Mouse (Mus musculus): ENCODE results near the gene Dop1b. TPM values are rescaled to one million over a fixed set of nuclear protein-coding genes. Genes with fewer than 3 reads are reported as not detected.
"Not testable (repeated sequence)": the region's sequence is repeated elsewhere in the genome, so short reads cannot be mapped to it uniquely, and the experiment has no call there.

Dop1b gene
- polyA plus RNA-seq, 1 experiment from 2014 or later, result 21.6 TPM

DNA sequence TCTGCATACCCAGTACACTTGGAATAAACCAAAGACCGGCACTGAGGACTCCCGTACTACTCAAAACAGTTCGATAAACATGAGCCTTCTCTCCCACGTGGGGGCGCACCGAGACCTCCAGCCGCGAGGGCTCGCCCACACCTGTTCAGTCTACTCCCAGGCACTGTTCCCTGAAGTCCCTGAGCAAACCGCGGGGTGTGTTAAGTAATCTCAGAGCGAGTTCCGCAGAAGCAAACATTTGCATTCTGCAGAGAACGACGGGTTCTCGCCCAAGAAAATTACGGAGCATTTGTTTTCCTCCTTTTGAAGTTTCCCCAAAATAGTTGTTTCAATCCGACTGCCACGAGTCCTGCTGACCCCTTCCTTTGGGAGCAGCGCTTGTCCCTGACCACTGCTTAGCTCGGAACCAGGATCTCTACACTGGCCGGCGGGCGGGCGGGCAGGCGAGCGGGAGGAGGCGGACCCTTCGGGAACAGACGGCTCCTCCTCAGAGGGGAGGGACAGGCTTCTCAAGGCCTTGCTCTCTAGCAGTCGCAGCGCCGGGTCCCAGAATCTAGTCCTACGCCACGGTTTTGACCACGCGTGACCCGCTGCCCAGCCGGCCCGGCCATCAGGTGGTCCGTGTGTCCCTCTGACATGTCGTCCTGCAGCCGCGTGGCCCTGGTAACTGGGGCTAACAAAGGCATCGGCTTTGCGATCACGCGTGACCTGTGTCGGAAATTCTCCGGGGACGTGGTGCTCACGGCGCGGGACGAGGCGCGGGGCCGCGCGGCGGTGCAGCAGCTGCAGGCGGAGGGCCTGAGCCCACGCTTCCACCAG lies 28.8 kb upstream of the Dop1b start, which contains the start of gene Cbr3:
Gene Cbr3, plus strand, starts transcription at position 527 of the 819 bp plus-strand sequence.
- H3K36me3 ChIP-seq (ENCODE audit: control insufficient read depth, insufficient read depth), result no peaks in the 10 kb centered on the region
- no peak within 1 kb of the TSS for H3K9ac ChIP-seq (ENCODE audit: low read depth, low read length)
- no peaks in the 10 kb centered on the region for H3K9me3 ChIP-seq (replicated peaks; ENCODE audit: control insufficient read depth, low read length)
- H3K4me1 ChIP-seq (ENCODE audit: control insufficient read depth, low read depth, low read length), result peaks cover 7% of the 10 kb centered on the region
- H3K4me3 ChIP-seq (ENCODE audit: low read depth, low read length), result peak within 1 kb of the TSS; percentile 51
- H3K4me2 ChIP-seq (ENCODE audit: low read depth, low read length), result peak within 1 kb of the TSS; percentile 70
- under 1% methylated on average over 63 of the region's 63 CpGs for WGBS (ENCODE audit: insufficient replicate concordance)
- H3K27ac ChIP-seq (ENCODE audit: low read length), result no peak within 1 kb of the TSS
- peak; percentile 70 for ATAC-seq (ENCODE audit: low read depth)
- H3K27me3 ChIP-seq (ENCODE audit: control insufficient read depth, insufficient read depth, low read depth, low read length), result peaks cover 50% of the 10 kb centered on the region

DNA sequence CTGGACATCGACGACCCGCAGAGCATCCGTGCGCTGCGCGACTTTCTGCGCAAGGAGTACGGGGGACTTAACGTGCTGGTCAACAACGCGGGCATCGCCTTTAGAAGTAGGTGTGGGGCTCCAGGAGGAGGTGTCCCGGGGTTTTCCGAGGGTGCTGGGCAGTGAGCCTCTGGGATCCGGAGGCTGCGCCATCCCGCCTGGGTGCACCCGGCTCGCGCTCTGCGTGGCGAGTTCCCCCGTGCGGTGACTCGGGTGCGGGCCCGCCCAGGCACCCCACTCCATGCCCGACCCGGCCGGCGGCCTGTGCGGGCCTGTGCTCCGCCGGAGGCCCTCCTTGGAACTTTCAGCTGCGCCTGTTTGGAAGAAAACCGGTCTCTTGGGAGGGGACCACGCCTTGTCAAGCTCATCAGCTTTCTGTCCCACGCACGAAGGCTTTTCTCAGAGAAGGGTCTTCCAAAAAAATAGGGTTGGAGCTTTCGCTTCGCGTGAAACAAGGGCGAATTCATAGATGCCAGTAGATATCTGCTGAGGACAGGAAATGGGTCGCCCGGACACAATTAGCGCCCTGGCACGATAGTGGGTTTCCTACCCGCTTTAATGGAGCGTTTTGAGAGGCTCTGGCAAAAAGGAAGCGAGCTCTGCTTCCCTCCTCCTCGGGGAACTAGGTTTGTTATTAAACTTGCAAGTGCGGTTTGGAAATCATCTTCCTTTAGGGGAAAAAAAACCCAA lies 28.0 kb upstream of the Dop1b start:
- Histone ChIP-seq H3K36me3 (ENCODE audit: control insufficient read depth, insufficient read depth) (no peaks in the 10 kb centered on the region), H3K27me3 (ENCODE audit: control insufficient read depth, insufficient read depth, low read depth, low read length) (peaks cover 50% of the 10 kb centered on the region), H3K4me3 (ENCODE audit: low read depth, low read length) (peak overlapping the region; percentile 51), H3K4me1 (ENCODE audit: control insufficient read depth, low read depth, low read length) (peaks cover 7% of the 10 kb centered on the region), H3K4me2 (ENCODE audit: low read depth, low read length) (peak overlapping the region; percentile 70), H3K9me3 (replicated peaks; ENCODE audit: control insufficient read depth, low read length) (no peaks in the 10 kb centered on the region), H3K27ac (ENCODE audit: low read length) (no peak overlapping the region), H3K9ac (ENCODE audit: low read depth, low read length) (no peak overlapping the region)
- under 1% methylated on average over 53 of the region's 53 CpGs for WGBS (ENCODE audit: insufficient replicate concordance)
- ATAC-seq (ENCODE audit: low read depth), result no peak

DNA sequence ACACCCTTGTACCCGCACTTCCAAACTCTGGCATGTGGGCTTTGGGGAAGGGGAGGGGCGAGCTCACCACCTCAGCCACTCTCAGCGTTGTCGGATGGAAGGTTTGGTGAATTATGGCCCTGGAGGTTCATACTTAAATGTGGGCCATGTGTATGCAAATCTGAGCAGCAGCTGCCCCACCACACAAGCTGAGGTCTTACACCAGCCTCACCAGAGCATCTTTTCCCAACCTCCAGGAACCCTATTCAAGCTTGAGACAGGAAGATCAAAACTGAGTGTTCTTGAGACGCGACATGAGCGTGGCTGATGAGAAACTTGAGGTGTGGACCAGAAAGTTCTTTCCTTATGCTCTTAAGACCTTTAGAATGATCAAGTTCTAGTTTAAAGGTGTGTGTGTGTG lies 27.3 kb upstream of the Dop1b start:
- no peak for ATAC-seq (ENCODE audit: low read depth)
- Histone ChIP-seq H3K27ac (ENCODE audit: low read length) (no peak overlapping the region), H3K4me2 (ENCODE audit: low read depth, low read length) (no peak overlapping the region), H3K9ac (ENCODE audit: low read depth, low read length) (no peak overlapping the region), H3K9me3 (replicated peaks; ENCODE audit: control insufficient read depth, low read length) (no peaks in the 10 kb centered on the region), H3K27me3 (ENCODE audit: control insufficient read depth, insufficient read depth, low read depth, low read length) (peaks cover 50% of the 10 kb centered on the region), H3K4me3 (ENCODE audit: low read depth, low read length) (no peak overlapping the region), H3K4me1 (ENCODE audit: control insufficient read depth, low read depth, low read length) (peaks cover 7% of the 10 kb centered on the region), H3K36me3 (ENCODE audit: control insufficient read depth, insufficient read depth) (no peaks in the 10 kb centered on the region)
- 37% methylated on average over 7 of the region's 7 CpGs for WGBS (ENCODE audit: insufficient replicate concordance)

DNA sequence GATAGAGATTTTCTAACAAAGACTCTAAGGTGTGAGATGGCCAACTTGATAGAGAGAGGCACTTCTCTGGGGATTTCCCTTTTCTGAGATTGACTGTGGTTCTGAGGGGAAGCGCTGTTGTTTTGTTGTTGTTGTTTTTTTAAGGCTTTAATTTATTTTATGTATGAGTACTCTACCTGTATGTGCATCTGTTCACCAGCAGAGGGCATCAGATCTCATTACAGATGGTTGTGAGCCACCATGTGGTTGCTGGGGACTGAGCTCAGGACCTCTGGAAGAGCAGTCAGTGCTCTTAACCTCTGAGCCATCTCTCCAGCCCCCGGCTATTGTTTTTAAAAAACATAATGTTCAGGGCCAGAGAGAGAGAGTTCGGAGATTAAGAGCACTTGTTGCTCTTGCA lies 25.9 kb upstream of the Dop1b start:
- not testable (repeated sequence) for H3K4me2 ChIP-seq (ENCODE audit: low read depth, low read length); H3K4me3 ChIP-seq (ENCODE audit: low read depth, low read length); H3K27ac ChIP-seq (ENCODE audit: low read length); H3K36me3 ChIP-seq (ENCODE audit: control insufficient read depth, insufficient read depth); H3K9me3 ChIP-seq (replicated peaks; ENCODE audit: control insufficient read depth, low read length); ATAC-seq (ENCODE audit: low read depth); H3K9ac ChIP-seq (ENCODE audit: low read depth, low read length); H3K4me1 ChIP-seq (ENCODE audit: control insufficient read depth, low read depth, low read length)
- 72% methylated on average over 3 of the region's 3 CpGs for WGBS (ENCODE audit: insufficient replicate concordance)
- H3K27me3 ChIP-seq (ENCODE audit: control insufficient read depth, insufficient read depth, low read depth, low read length), result peaks cover 48% of the 10 kb centered on the region

DNA sequence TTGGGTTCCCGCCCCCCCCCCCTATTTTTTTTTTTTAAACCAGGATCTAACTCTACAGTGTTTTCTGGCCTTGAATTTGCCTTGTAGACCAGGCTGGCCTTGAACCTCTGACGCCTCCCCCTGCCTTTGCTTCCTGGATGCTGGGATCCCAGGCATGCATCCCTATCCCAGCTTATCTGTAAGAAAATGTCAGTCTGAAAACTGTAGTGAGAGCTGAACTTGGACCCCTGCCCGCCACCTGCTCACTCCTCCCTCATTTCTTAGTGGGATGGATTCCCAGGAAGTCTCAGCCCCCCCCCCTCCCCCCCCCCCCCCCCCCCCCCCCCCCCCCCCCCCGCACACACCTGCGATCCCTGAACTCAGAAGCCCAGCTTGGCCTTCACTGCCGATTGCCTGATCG lies 25.3 kb upstream of the Dop1b start:
- H3K4me1 ChIP-seq (ENCODE audit: control insufficient read depth, low read depth, low read length), result peaks cover 7% of the 10 kb centered on the region
- WGBS (ENCODE audit: insufficient replicate concordance), result 80% methylated on average over 5 of the region's 7 CpGs
- no peak overlapping the region for H3K27ac ChIP-seq (ENCODE audit: low read length)
- no peak for ATAC-seq (ENCODE audit: low read depth)
- peaks cover 42% of the 10 kb centered on the region for H3K27me3 ChIP-seq (ENCODE audit: control insufficient read depth, insufficient read depth, low read depth, low read length)
- H3K9ac ChIP-seq (ENCODE audit: low read depth, low read length), result no peak overlapping the region
- no peaks in the 10 kb centered on the region for H3K9me3 ChIP-seq (replicated peaks; ENCODE audit: control insufficient read depth, low read length)
- H3K4me3 ChIP-seq (ENCODE audit: low read depth, low read length), result no peak overlapping the region
- H3K4me2 ChIP-seq (ENCODE audit: low read depth, low read length), result no peak overlapping the region
- H3K36me3 ChIP-seq (ENCODE audit: control insufficient read depth, insufficient read depth), result no peaks in the 10 kb centered on the region

DNA sequence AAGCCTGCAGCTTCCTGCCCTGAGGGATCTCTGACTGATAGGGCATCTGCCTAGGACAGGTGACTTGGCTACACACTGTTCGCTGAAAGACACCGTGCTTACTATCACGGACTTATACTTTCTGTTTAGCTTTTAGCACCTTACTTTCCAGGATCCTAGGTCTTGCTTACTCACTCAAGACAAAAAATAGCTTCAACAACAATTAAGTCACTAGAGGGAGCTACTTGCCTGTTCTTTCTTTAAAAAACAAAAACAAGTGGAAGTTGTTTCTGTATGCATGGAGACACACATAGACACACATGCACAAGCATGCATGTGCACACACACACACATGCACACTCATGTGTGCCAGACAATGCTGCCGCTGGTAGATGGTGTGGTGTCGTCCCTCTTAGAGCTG lies 24.8 kb upstream of the Dop1b start:
- H3K27ac ChIP-seq (ENCODE audit: low read length), result no peak overlapping the region
- ATAC-seq (ENCODE audit: low read depth), result no peak
- no peak overlapping the region for H3K9ac ChIP-seq (ENCODE audit: low read depth, low read length)
- H3K27me3 ChIP-seq (ENCODE audit: control insufficient read depth, insufficient read depth, low read depth, low read length), result peaks cover 36% of the 10 kb centered on the region
- H3K9me3 ChIP-seq (replicated peaks; ENCODE audit: control insufficient read depth, low read length), result no peaks in the 10 kb centered on the region
- H3K4me3 ChIP-seq (ENCODE audit: low read depth, low read length), result no peak overlapping the region
- 29% methylated on average over 5 of the region's 5 CpGs for WGBS (ENCODE audit: insufficient replicate concordance)
- peaks cover 7% of the 10 kb centered on the region for H3K4me1 ChIP-seq (ENCODE audit: control insufficient read depth, low read depth, low read length)
- no peaks in the 10 kb centered on the region for H3K36me3 ChIP-seq (ENCODE audit: control insufficient read depth, insufficient read depth)
- H3K4me2 ChIP-seq (ENCODE audit: low read depth, low read length), result 0 out of 2 replicates have a peak overlapping the region, but pooled peaks have one; percentile 3

DNA sequence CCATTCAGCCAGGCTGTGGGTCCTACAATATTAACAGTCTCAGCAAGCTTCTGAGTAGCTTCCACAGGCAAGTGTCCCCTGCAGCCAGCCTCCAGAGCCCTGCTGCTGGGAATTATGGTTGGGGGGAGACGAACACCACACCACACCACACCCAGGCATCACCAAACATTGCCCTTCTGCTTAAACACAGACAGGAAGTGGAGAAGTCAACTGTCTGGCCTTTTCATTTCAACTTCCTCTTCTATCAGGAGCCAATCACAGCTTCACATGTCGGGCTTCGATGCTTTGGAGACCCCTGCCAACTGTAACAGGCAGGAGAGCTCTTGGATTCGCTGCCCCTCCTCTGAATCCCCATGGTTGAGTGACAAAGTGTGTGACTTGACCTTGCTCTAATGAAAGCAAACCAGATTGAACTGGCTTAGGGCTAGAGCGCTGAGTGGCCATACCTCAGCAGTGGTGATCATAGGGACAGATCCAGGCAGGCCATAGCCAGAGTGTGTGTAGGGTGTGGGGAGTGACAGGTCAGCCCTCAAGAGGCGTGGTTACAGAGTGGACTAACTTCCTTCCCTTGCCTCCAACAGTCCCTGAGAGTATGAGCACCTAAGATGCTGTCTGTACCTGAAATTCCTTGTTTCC lies 20.4 kb upstream of the Dop1b start:
- ATAC-seq (ENCODE audit: low read depth), result no peak
- H3K4me1 ChIP-seq (ENCODE audit: control insufficient read depth, low read depth, low read length), result no peaks in the 10 kb centered on the region
- H3K27me3 ChIP-seq (ENCODE audit: control insufficient read depth, insufficient read depth, low read depth, low read length), result no peaks in the 10 kb centered on the region
- WGBS (ENCODE audit: insufficient replicate concordance), result 43% methylated on average over 6 of the region's 6 CpGs
- no peak overlapping the region for H3K9ac ChIP-seq (ENCODE audit: low read depth, low read length)
- H3K9me3 ChIP-seq (replicated peaks; ENCODE audit: control insufficient read depth, low read length), result no peaks in the 10 kb centered on the region
- no peak overlapping the region for H3K27ac ChIP-seq (ENCODE audit: low read length)
- H3K4me3 ChIP-seq (ENCODE audit: low read depth, low read length), result no peak overlapping the region
- H3K36me3 ChIP-seq (ENCODE audit: control insufficient read depth, insufficient read depth), result no peaks in the 10 kb centered on the region
- H3K4me2 ChIP-seq (ENCODE audit: low read depth, low read length), result no peak overlapping the region

DNA sequence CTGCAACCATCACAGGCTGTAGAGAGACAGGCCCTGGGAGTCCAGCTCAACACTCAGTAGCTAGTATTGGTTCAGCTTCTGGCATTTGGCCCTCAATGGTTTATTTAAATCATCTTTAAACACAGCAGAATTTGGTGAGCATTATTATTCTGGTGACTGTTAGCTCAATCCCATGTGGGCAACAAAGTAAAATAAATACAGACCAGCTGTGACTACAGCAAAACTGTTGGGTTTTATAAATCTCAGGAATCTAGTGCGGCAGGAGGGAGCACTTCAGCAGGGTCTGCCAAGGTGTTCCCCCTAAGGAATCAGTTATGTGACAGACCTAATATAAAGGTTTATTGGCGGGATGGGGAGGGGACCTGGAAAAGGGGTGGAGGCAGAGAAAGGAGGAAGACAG lies 19.0 kb upstream of the Dop1b start:
- Histone ChIP-seq H3K27ac (ENCODE audit: low read length) (no peak overlapping the region), H3K9me3 (replicated peaks; ENCODE audit: control insufficient read depth, low read length) (no peaks in the 10 kb centered on the region), H3K9ac (ENCODE audit: low read depth, low read length) (no peak overlapping the region), H3K4me2 (ENCODE audit: low read depth, low read length) (no peak overlapping the region), H3K4me1 (ENCODE audit: control insufficient read depth, low read depth, low read length) (no peaks in the 10 kb centered on the region), H3K27me3 (ENCODE audit: control insufficient read depth, insufficient read depth, low read depth, low read length) (no peaks in the 10 kb centered on the region), H3K4me3 (ENCODE audit: low read depth, low read length) (no peak overlapping the region), H3K36me3 (ENCODE audit: control insufficient read depth, insufficient read depth) (no peaks in the 10 kb centered on the region)
- 56% methylated on average over 2 of the region's 2 CpGs for WGBS (ENCODE audit: insufficient replicate concordance)
- no peak for ATAC-seq (ENCODE audit: low read depth)

DNA sequence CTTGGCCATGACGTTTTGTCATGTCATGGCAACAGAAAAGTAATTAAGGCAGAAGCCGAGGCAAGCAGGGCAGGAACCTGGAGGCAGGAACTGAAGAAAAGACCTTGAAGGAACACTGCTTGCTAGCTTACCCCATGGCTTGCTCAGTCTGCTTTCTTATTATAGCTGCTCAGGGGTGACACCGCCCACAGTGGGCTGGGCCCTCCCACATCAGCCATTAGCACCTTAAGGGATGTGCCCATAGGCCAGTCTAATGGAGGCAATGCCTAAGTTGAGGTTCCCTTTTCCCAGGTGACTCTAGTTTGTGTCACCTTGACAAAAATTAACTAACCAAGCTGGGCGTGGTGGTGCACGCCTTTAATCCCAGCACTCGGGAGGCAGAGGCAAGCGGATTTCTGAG lies 4.6 kb upstream of the Dop1b start:
- Histone ChIP-seq H3K27me3 (ENCODE audit: control insufficient read depth, insufficient read depth, low read depth, low read length) (no peaks in the 10 kb centered on the region), H3K4me3 (ENCODE audit: low read depth, low read length) (no peak overlapping the region), H3K9ac (ENCODE audit: low read depth, low read length) (no peak overlapping the region), H3K4me1 (ENCODE audit: control insufficient read depth, low read depth, low read length) (peaks cover 6% of the 10 kb centered on the region), H3K4me2 (ENCODE audit: low read depth, low read length) (no peak overlapping the region), H3K9me3 (replicated peaks; ENCODE audit: control insufficient read depth, low read length) (no peaks in the 10 kb centered on the region), H3K27ac (ENCODE audit: low read length) (no peak overlapping the region), H3K36me3 (ENCODE audit: control insufficient read depth, insufficient read depth) (no peaks in the 10 kb centered on the region)
- WGBS (ENCODE audit: insufficient replicate concordance), result 74% methylated on average over 7 of the region's 7 CpGs
- ATAC-seq (ENCODE audit: low read depth), result no peak

Data from liver, embryonic 16.5 days (tissue).